Mouse (Mus musculus) gastrocnemius, postnatal 14 days (tissue): Measurements from ENCODE around the gene Dcaf6. TPM values are rescaled to one million over a fixed set of nuclear protein-coding genes. Genes with fewer than 3 reads are reported as not detected.
A peak's percentile ranks its signal among the peaks of the same experiment; 100 is the strongest.
"Not testable (repeated sequence)": the region's sequence is repeated elsewhere in the genome, so short reads cannot be mapped to it uniquely, and the experiment has no call there.

Experiments
- DNase-seq: peaks from one replicate; pipeline ENCODE4 v3.0.0; 2021; ENCODE audit warnings: mixed read lengths
- intact Hi-C: fragments of 180-260 bp; cut with DNase I; formaldehyde crosslinking; loops from one replicate; pipeline ENCODE4 v1.15.1; 2025; ENCODE audit warnings: low total_unique reads
- total RNA-seq, 2 experiments: library from RNA; stranded (reverse); gene quantifications; 2 replicates each; pipeline ENCODE4 v1.2.3; 2021

The Dcaf6 gene
- total RNA-seq, 2 experiments from 2014 or later = 138 to 160 TPM

DNA sequence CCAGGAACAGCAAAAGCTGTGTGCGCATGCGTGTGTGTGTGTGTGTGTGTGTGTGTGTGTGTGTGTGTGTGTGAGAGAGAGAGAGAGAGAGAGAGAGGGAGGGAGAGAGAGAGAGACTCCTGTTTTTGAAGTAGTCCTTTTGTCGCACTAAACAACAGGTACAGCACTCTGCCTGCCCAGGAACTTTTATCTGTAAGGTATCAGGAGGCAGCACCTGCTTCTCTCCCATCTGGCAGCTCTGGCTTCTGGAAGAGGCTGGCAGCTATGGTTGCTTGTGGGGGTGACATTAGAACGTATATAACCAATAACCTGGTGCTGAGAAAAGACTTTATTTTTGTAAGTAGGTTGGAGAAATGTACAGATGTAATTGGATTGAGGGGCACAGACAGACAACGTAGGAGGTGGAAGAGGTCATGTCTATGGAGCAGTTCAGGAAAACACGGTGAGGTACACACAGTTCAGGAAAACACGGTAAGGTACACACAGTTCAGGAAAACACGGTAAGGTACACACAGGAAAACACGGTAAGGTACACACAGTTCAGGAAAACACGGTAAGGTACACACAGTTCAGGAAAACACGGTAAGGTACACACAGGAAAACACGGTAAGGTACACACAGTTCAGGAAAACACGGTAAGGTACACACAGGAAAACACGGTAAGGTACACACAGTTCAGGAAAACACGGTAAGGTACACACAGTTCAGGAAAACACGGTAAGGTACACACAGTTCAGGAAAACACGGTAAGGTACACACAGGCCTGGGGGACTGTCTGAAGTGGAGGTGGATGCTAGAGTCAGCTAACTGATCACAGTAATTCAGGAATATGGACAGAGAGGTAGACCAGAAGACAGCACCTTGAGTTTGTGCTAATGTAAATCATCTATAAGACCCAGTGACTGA is 131.6 kb downstream of the Dcaf6 start:
- intact Hi-C loops, DNase-seq: not testable (repeated sequence)

DNA sequence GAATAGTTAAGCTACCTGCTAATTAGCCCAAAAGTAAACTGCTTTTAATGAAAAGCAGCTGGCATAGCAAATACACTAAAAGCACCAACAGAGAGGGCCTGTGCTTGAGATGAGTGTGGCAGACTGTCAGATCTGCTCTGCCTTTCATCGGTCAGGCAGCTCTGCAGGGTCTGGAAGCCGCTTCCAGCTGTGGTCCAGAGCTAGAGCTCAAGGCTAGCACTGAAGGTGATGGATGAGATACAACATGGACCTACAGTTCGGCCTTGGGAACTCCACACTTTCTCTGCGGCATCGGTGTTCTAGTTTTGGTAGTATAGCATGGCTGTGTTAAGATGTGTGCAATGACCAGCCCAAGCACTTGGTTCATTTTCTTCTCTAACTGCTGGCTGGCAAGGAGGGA is 132.4 kb downstream of the Dcaf6 start:
- no peak for DNase-seq
- intact Hi-C loops = no loop called here

DNA sequence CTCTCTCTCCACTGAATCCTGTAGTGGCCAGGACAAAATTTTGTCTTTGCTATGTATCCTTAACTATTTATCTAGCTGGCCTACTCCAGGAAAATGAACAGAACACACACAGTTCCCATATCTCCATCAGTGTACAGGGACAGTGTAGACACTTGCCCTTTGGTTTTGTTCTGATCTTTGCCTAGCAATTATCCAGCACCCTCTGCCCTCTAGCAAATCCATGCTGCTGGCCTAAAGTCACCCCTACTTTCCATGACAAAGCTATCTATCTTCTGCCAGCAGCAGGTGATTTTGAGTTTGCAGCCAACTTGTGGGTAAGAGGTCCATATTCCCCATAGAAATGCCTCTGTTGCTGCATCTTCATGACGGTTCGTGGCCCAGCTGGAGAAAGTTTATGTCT is 132.9 kb downstream of the Dcaf6 start:
- intact Hi-C loops = no loop called here
- no peak for DNase-seq

DNA sequence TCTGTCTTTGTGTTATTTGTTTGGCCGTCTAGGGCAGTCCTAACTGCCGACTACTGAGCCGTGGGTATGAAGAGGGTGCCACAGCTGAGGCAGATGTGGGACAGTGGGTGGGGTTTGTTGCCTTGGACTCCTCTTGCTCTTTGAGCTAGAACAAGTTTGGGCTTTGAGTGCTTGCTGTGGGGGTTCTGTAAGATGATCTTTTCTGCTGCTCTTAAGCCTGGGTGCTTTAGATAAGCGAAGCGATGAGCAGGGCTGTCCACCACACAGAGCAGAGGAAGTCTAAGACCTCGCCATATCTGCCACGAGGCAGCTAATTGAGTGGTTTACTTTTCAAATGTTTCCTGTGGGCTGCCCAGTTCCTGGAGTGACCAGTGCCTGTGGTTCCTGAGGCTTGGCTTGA is 137.3 kb downstream of the Dcaf6 start:
- intact Hi-C loops = no loop called here
- no peak for DNase-seq

DNA sequence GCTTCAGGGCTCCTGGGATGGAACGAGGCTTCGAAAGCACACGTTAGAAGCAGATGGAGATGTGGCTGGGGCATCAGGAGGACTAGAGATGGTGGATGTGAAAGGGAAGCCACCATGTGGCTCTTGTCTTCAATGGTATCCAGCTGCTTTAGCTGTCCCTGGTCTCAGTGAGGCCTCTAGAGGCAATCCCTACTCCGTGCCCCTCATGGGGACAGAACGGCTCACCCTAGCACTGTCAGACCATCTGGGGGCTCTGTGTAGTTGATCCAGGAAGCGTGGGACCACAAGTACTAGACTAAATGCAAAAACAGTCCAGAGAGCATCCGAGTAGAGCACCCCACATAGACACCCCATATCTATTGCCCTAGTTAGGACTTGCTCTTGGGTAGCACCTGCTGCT is 138.4 kb downstream of the Dcaf6 start:
- intact Hi-C loops = no loop called here
- no peak for DNase-seq

DNA sequence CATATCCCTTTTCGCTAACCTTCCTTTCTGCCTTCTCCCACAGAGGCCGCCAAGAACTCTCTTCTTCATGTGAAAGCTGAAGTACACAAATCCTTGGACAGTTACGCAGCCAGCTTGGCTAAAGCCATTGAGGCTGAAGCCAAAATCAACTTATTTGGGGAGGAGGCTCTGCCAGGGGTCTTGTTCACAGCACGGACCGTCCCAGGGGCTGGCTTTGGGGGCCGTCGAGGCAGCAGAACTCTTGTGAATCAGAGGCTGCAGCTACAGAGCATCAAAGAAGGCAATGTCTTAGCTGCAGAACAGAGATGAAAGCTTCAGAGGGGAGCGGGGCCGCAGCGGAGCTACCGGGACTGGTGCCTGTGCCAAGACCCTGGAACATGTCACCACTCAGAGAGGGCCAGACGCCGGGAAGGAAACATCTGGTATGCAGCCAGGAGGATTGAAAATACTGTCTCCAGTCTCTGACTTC is 138.8 kb downstream of the Dcaf6 start:
- intact Hi-C loops = no loop called here
- peak; percentile 39 for DNase-seq

DNA sequence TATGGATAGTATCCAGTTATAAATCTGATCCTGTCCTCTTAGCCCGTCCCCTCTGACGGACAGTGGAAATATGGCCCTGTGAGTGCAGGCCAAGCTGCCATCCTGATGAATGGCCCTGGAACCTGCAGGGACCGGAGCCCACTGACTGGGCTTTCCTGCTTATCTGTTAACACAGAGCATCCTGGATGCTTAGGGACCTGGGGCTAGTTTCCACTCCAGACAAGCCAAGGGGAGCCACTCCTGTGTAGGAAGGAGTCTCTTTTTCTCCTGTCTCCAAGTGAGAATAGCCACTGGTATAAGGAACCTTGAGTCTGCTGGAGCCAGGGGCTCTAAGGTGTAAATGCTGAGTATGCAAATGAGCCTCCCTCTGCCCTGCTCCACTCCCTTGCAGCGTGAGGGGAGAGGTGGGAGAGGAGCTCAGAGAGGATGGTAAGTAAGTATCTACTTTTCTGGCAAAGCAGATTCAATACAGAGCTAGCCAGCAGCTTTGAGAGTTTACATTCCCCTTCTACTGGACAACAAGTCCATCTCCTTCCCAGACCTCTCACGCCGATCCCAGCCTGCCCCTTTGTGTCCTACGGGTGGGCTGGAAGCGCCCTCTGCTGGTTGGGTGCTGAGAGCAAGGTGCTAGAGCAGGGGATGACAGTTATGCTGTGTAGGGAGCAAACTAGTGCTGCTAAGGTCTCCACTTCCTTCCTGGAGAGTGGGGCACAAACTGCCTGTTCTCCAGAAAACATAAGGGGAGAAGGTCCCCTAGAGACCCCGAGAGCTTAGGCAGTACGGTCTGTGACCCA is 139.9 kb downstream of the Dcaf6 start:
- intact Hi-C loops = no loop called here

DNA sequence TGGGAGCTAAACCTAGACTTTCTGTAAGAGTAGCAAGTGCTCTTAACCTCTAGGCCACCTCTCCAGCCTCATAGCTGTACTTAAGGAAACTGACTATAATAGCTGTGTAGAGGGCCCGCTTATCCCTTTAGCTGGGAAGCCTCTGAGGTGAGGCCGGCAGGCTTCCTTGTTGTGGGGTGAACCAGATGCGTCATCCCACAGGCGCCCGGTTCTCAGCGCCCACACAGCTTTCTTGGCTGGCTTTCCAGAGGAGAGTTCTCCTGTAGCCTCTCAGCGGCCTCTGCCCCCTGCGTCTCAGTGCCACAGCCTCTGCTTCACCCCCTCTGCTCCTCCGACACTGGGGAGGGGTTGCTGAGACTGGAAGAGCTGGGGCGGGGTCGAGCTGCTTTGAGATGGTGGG is 143.9 kb downstream of the Dcaf6 start:
- intact Hi-C loops = no loop called here
- DNase-seq = no peak

More for the DNA sequence above, 139.9 kb downstream of the Dcaf6 start:
- peak; percentile 86 for DNase-seq

DNA sequence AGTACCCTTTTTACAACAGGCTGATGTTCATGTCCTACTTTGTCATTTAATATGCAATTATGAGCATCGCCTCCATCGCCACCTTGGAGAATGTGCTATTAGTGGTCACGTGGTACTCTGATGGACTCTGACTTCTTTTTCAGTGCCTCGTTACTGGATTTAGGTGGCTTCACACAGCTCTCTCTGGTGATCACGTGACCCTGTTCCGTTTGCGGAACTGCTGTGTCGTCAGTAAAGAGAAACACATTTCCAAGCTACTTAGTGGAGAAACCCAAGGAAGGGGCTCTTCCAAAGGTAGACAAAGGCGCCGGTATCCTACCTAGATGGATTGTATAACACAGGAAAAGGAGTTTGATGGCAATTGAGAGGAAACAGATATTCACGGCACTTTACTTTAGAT is 152.1 kb downstream of the Dcaf6 start:
- no peak for DNase-seq
- intact Hi-C loops = no loop called here

DNA sequence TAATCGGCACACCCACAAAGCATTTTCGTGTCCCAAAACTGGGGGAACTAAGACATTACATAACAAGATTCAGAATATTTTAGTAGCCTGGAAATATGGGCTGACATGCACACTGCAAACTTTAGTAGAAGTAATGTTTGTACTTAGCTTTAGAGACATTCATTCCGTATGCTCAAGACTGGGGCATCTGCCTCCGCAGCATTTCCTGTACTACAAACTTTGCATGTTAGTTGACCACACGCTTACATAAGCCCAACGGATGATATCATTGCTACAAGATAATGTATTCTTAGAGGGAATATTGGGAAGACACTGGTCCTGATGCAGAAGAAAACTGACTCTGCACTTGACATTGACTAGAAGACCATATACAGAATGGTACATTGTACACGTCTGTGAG is 155.9 kb downstream of the Dcaf6 start:
- no peak for DNase-seq
- intact Hi-C loops = no loop called here

DNA sequence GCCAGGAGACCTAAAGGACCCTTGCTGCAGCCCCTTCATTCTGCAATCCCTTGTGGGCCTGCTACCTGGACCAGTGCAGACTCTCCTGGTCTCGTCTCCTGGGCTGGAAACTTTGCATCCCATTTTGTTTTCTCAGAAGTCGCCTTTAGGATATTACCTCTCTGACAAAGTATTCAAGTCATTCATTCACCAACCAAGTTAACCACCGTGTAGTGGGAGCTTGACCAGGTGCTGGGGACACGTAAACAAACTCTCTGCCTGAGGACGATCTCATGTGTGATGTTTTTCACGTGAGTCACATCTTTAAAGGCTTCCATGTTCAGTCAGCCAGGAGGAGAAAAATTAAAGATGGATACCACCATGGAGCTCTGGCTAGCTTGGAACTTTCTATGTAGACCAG is 157.1 kb downstream of the Dcaf6 start:
- intact Hi-C loops = no loop called here
- no peak for DNase-seq

DNA sequence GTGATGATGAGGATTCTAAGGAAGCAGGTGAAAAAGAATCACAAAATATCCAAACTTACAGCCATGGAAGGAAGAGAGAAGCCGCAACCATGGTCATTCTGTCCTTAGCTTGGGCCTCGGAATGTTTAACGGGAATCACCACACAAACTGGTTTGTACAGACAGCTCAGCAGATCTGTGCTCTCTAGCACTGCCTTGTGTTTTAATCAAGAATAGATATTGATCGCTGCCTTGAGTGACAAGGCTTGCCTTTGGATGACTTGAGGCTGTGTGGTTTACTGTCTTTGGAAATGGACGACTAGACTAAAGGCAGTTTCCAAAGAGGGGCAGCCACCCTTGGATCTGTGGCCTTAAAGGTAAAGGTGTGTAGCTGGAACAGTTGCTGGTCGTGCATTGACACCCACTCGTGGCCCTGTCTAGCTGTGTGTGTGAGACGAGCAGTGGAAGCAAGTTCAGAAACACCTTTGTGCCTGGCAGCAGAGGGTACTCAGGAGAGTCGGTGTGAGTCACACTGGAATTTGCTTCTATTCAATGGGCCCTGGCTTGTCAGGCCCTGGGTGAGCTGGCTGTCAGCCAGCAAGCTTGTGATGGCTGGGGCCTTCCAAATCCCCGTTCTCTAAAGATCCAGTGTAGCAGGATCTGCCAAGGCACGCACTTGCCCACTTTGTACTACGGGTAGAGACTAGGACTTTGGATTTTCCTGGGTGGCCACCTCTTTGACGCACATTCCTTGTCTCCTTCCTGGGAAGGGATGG is 157.6 kb downstream of the Dcaf6 start:
- no peak for DNase-seq
- intact Hi-C loops = no loop called here

DNA sequence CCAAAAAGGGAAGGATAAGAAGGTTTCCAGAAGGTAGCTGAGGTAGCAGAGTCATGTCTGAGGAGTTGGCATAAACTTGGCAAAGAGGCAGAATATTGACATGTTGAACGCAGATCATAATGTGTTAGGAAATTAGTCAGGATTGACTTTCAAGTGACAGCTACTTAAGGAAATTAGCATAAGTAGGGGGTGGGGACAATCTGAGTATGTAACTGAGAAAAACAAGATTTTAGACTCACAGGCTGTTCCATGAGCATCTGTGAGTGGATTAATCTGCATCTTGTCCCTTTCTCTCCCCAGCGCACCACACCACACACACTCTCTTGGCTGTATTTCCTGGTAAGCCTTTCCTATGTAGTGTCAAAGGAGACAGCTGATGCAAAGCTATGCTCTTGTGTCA is 158.7 kb downstream of the Dcaf6 start:
- DNase-seq = no peak
- intact Hi-C loops = no loop called here

DNA sequence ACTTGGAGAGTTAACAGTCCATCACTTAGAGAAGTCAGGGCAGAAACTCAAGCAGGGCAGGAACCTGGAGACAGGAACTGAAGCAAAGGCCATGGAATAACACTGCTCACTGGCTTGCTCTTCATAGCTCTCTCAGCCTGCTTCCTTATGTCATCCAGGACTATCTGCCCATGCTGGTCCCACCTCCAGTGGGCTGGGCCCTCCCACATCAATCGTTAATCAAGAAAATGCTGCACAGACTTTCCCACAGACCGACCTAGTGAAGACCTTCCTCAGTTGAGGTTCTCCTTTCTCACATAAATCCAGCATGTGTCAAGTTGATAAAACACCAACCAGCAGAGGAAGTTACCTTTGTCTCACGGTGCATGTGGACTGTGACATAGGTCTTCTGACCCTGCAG is 159.2 kb downstream of the Dcaf6 start:
- intact Hi-C loops = no loop called here

DNA sequence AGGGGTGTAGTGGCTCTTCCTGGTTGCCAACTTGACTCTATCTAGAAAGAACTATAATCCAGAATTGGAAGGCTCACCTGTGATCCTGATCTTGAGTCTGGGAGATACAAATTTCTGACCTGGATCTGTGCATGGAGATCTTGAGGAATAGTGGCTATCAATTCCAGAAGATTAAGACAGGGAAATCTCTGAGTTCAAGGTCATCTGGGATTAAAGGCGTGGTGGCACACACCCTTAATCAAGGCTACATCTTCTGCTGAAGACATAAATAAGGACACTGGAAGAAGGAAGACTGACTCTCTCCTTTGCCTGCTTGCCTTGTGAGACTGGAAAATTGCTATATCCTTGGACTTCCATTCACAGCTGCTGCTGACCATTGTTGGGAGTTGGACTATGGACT is 164.8 kb downstream of the Dcaf6 start, which contains the start of gene Gpr161:
Gene Gpr161, plus strand, starts transcription at position 301 of the 400 bp plus-strand sequence.
- intact Hi-C loops = no loop called here
- DNase-seq = no peak

More for the DNA sequence above, 159.2 kb downstream of the Dcaf6 start:
- no peak for DNase-seq

DNA sequence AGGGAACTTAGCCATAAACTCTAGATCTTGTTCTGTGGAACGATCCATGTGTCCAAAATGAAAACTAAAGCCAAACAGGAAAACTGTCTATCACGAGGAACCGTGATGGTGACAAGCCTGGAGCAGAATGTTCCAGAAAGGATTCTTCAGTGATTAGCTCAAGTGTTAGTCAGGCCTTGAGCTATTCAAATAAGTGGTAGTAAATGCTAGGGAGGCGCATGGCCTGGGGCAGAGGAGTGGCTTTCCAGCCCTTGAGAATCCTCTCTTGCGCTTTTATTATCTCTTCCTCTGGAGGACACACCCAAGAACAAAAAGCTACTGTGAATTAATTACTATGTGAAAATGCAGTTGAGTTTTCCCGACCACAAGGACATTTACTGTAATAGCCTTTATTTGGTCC is 168.7 kb downstream of the Dcaf6 start:
- DNase-seq = no peak

DNA sequence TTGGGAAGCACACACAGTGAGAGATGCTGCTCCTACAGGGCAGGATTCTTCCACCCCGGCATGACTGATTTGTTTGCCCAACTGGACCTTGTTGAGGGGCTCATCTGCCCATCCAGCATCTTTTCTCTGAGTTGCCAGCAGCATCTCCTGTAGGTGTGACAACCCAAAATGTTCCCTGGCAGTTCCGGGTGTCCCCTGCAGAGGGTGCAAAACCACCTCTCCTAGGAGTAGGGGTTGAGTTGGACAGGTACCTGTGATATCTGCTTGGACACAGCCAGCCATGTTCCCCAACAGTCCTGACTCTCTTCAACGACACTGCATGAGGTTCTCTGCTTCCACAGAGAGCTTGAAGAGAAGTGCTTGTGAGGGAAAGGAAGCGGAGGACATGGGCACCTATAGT is 170.4 kb downstream of the Dcaf6 start:
- no peak for DNase-seq
- intact Hi-C loops = no loop called here

More for the DNA sequence above, 168.7 kb downstream of the Dcaf6 start:
- intact Hi-C loops = no loop called here

DNA sequence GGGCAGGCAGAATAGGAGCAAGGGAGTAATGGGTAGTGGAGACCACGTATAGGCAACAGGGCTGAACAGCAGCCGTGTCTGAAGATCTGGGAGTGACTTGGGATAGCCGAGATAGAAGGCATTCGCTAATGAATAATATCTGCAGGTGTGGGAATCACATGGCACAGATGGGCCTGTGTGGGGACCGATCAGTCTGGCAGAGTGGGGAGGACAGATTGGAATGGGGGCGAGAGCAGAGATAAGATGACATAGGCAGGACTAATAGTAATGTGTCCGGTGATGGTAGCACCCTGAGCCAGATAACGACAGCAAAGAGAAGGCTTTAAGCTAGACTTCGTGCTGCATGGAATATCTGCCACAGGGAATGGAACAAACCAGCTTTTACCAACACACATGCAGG is 172.1 kb downstream of the Dcaf6 start:
- DNase-seq = no peak
- intact Hi-C loops = no loop called here

DNA sequence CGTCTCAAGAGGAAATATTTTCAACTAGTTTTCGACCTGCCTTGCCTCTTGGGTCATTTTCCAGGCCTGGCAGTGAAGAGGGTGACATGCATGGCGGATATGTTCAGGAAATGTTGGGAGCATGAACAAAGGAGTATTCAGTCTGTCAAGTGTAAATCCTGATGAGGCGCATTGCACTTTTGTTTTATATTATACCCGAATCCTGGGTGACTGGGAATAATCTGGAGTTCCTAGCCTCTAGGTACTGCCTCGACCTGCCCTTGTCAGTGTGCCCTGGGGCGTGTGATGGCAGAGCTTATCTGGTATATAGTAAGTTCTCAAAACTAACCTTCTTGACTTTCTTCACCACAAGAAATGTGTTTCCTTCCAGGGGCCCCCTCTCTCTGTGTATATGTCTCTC is 176.2 kb downstream of the Dcaf6 start:
- intact Hi-C loops = no loop called here
- no peak for DNase-seq

DNA sequence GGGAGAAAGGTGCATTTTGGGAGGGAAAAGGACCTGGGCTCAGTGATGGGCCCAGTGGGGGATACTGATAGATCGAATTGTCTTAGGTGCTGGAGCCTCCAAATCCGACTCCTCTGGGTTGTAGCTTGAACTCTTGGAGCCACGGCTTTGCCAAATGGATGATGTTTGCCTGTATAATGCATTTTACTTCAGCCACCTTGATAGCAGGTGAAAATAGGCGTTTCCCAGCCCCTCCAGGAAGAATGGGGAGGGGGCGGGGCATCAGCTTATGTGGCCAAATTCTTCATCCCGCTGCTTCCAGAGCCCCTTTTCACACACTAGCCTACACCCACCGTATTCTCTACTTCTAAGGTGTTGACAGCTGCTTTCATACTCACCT is 177.3 kb downstream of the Dcaf6 start:
- intact Hi-C loops = no loop called here
- no peak for DNase-seq
